Mouse (Mus musculus): ENCODE measurements around the gene 1700017D01Rik.
A peak's percentile ranks its signal among the peaks of the same experiment; 100 is the strongest.

- TF ChIP-seq POLR2A (IDR thresholded peaks at IDR 0.05; ENCODE audit: insufficient read depth, low read depth, low read length): no peak
- peak; percentile 47 for TF ChIP-seq CTCF (IDR thresholded peaks at IDR 0.05)
- TF ChIP-seq EP300 (IDR thresholded peaks at IDR 0.05; ENCODE audit: insufficient read depth, low read depth, low read length): no peak
Observed at GRCm38 (mm10) chr19:11165172-11165571, 34.5 kb upstream of the 1700017D01Rik start, which contains the start of gene 1700025F22Rik.
